Mouse (Mus musculus) kidney, postnatal 0 days (tissue): ENCODE measurements around the gene Erg28. TPM values are rescaled to one million over a fixed set of nuclear protein-coding genes. Genes with fewer than 3 reads are reported as not detected.

Experiments used
- ATAC-seq: fragments of 200-750 bp; cut with Nextera tagmentation; replicated peaks from 2 replicates; pipeline ENCODE4 v1.8.0; 2017; ENCODE audit warnings: low read depth, moderate number of reproducible peaks, moderate TSS enrichment, moderate library complexity; ENCODE audit not compliant: low FRiP score
- DNase-seq: peaks from one replicate; pipeline ENCODE4 v3.0.0-alpha.2; 2016; ENCODE audit warnings: low spot score
- H3K27ac ChIP-seq: fragments of 300-500 bp; sonication (generic); 2 replicates; pipeline ENCODE4 v1.5.1; 2014; ENCODE audit warnings: mild to moderate bottlenecking
- H3K27me3 ChIP-seq: fragments of 300-500 bp; sonication (generic); 2 replicates; pipeline ENCODE4 v1.6.1; 2014; ENCODE audit warnings: low read length, mixed read lengths; ENCODE audit not compliant: insufficient read depth
- H3K36me3 ChIP-seq: fragments of 300-500 bp; sonication (generic); 2 replicates; pipeline ENCODE4 v1.6.1; 2014; ENCODE audit warnings: low read length, mixed read lengths; ENCODE audit not compliant: insufficient read depth
- H3K4me1 ChIP-seq: fragments of 300-500 bp; sonication (generic); replicated peaks from 2 replicates; pipeline ENCODE4 v1.6.1; 2014; ENCODE audit warnings: antibody characterized with exemption, low read length, mixed read lengths; ENCODE audit not compliant: insufficient read depth
- H3K4me2 ChIP-seq: fragments of 300-500 bp; sonication (generic); 2 replicates; pipeline ENCODE4 v1.6.1; 2014; ENCODE audit warnings: mild to moderate bottlenecking, low read length, moderate library complexity, mixed read lengths
- H3K4me3 ChIP-seq: fragments of 300-500 bp; sonication (generic); replicated peaks from 2 replicates; pipeline ENCODE4 v1.5.1; 2014; ENCODE audit warnings: low read depth, low read length
- H3K9ac ChIP-seq: fragments of 300-500 bp; sonication (generic); 2 replicates; pipeline ENCODE4 v1.6.1; 2014; ENCODE audit warnings: low read depth, low read length
- H3K9me3 ChIP-seq: fragments of 300-500 bp; sonication (generic); replicated peaks from 2 replicates; pipeline ENCODE4 v1.6.1; 2016; ENCODE audit warnings: low read length, inconsistent platforms, mixed read lengths
- CTCF ChIP-seq: IDR thresholded peaks from 2 replicates; pipeline ENCODE4 v1.5.1; 2016; ENCODE audit warnings: antibody characterized with exemption, low read depth, mild to moderate bottlenecking, moderate library complexity
- WGBS: fragments of 180-500 bp; shearing (Covaris S2); extraction: QIAGEN DNeasy Blood & Tissue Kit; methylation state at CpG from one replicate; pipeline ENCODE4 v1.1.7; 2014; 5-methylcytosine and 5-hydroxymethylcytosine counted together
- polyA plus RNA-seq: library from polyadenylated mRNA; unstranded; fragments of >200 nt; fragmentation: Nextera tagmentation; extraction: Ambion mirVana; gene quantifications from 2 replicates; pipeline ENCODE4 v1.2.1, GENCODE M21; 2015

Erg28 gene
- 111 and 122 TPM in 2 replicates for polyA plus RNA-seq

DNA sequence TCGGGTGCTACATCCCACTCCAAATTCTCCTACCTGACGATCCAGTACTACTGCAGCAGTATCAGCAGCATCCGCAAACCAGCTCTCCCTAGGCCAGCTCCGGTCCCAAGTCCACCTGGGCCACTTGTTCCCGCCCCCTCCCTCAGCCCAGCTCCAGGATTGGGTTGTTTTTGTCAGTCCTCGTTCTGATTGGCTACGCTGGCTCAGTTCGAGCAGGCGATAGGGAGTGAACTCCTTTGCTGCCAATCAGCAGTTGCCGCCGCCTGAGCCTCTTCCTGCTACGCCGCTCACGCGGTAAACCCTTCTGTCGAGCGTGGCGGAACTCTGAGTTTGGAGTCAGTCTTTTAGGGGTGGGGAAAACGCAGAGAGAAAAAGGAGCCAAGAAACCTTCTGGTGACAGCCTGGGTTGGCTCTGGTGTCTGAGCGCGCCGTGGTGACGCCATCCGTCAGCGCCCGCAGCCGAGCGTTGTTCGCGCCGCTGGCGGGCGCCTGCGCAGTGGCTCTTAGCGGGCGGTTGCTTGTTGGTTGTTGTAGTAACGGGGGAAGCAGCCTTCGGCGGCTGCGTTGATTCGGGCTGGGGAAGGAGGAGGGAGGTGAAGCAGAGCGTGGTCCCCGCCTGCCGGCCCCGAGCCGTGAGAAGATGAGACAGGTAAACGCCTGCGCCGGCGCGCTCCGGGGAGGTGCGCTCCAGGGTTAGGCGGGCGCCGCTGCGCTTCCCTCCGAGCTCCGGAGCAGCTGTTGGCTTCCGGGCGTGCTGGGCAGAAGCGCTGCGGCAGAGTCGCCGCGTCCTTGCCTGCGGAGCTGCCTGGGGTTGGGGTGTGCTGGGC is at the start of gene Erg28, which contains the start of gene Ttll5:
Gene Erg28 (minus strand): TSS at position 113 of the 827 bp plus-strand sequence.
Gene Ttll5 (plus strand): TSS at position 222 of the 827 bp plus-strand sequence.
- ATAC-seq (peak; percentile 99), DNase-seq (peak; percentile 97)
- no peaks in the 10 kb centered on the region for H3K27me3 ChIP-seq
- H3K36me3 ChIP-seq = 0 out of 2 replicates have a peak, but pooled peaks cover 13% of the 10 kb centered on the region
- TF ChIP-seq CTCF = peak; percentile 7; the same call in 1 of the 2 replicates
- no peaks in the 10 kb centered on the region for H3K9me3 ChIP-seq
- H3K4me3 ChIP-seq = peak within 1 kb of the TSS; percentile 75
- under 1% methylated on average over 65 of the region's 67 CpGs for WGBS
- H3K4me1 ChIP-seq = peaks cover 8% of the 10 kb centered on the region
- H3K9ac ChIP-seq = peak within 1 kb of the TSS; percentile 81
- peak within 1 kb of the TSS; percentile 95 for H3K27ac ChIP-seq
- peak within 1 kb of the TSS; percentile 83 for H3K4me2 ChIP-seq

DNA sequence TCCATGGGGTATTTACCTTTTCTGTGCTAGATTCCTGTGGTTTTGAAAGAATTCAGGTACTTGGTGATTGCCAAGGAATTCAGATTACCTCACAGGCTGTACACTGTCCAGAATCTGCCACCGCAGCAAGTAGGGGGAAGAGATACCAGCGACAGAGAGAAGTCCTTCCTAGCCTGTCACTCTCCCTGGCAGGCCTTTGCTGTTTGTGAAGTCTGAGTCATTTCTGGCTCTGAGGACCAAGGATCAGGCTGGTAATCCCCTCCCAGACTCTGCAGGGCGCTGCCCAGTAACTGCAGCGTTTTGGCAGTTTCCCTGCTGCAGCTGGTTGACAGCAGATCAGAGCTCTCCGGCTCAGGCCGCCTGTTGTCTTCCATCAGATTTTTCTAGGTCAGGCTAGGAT is 45.1 kb upstream of the Erg28 start:
- Histone ChIP-seq H3K36me3 (no peaks in the 10 kb centered on the region), H3K4me1 (no peaks in the 10 kb centered on the region), H3K27me3 (no peaks in the 10 kb centered on the region), H3K4me2 (no peak overlapping the region), H3K9ac (no peak overlapping the region), H3K27ac (no peak overlapping the region), H3K4me3 (no peak overlapping the region), H3K9me3 (no peaks in the 10 kb centered on the region)
- 65% methylated on average over 6 of the region's 6 CpGs for WGBS
- no peak for TF ChIP-seq CTCF
- peak; percentile 4 for DNase-seq
- ATAC-seq = no peak

- no peak overlapping the region for H3K4me2 ChIP-seq
- no peak overlapping the region for H3K4me3 ChIP-seq
- H3K27me3 ChIP-seq = no peaks in the 10 kb centered on the region
- no peaks in the 10 kb centered on the region for H3K9me3 ChIP-seq
- ATAC-seq = no peak
- no peaks in the 10 kb centered on the region for H3K4me1 ChIP-seq
- no peak overlapping the region for H3K9ac ChIP-seq
- TF ChIP-seq CTCF = peak; percentile 24; the same call in 1 of the 2 replicates
- DNase-seq = no peak
- no peaks in the 10 kb centered on the region for H3K36me3 ChIP-seq
- no peak overlapping the region for H3K27ac ChIP-seq
These were observed 42.8 kb upstream of the Erg28 start for GRCm38 (mm10) chr12:85867125-85867524.

GRCm38 (mm10) chr12:85866624-85867023 is 42.3 kb upstream of the Erg28 start:
- no peak overlapping the region for H3K27ac ChIP-seq
- no peaks in the 10 kb centered on the region for H3K27me3 ChIP-seq
- TF ChIP-seq CTCF = no peak
- H3K4me1 ChIP-seq = no peaks in the 10 kb centered on the region
- no peak overlapping the region for H3K4me3 ChIP-seq
- ATAC-seq (no peak), DNase-seq (peak; percentile 16)
- no peaks in the 10 kb centered on the region for H3K36me3 ChIP-seq
- H3K4me2 ChIP-seq = no peak overlapping the region
- 49% methylated on average over 4 of the region's 4 CpGs for WGBS
- H3K9ac ChIP-seq = no peak overlapping the region
- H3K9me3 ChIP-seq = no peaks in the 10 kb centered on the region

DNA sequence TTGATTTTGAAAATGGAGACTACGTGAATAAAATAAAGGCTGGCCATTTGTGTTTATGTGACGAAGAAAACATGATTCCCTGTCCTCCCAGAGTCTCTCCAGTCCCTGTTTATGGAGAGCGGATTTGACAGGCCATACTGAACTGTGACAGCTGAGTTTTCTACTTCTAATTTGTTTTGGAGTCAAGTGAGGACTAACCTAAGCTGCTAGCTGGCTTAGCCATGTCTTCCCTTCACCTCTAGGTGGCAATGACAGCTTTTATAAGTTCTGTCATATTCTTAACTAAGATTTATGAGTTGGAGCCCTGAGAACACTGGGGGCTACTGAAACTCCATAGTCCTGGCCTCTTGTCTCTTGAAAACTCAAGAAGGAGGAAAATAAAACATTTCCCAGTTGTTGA is 41.2 kb upstream of the Erg28 start:
- TF ChIP-seq CTCF = peak; percentile 66
- no peak overlapping the region for H3K27ac ChIP-seq
- DNase-seq = peak; percentile 74

DNA sequence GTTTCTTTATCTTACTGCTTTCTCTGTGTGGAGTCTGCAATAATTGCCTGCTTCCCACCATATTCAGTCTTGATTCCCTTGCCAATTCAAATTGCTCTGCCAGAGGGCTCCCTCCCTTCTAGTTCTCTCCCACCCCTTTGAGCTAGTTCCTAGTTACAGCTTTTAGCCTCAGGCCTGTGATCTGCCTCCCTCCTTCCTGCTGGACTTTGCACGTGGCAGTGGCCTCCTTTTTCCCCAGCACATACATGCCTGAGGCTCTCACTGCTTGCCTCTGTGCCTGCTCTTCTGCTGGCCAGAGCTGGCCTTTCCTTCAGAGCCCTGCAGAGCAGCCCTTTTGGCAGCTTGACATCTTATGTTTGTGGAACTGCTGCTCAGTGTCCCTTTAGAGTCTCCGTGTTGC is 38.2 kb upstream of the Erg28 start:
- Histone ChIP-seq H3K27me3 (no peaks in the 10 kb centered on the region), H3K9ac (no peak overlapping the region), H3K4me1 (no peaks in the 10 kb centered on the region), H3K36me3 (no peaks in the 10 kb centered on the region), H3K4me2 (no peak overlapping the region), H3K27ac (no peak overlapping the region), H3K9me3 (no peaks in the 10 kb centered on the region), H3K4me3 (no peak overlapping the region)
- TF ChIP-seq CTCF = no peak
- ATAC-seq (no peak), DNase-seq (no peak)
- WGBS = 19% methylated on average over 2 of the region's 2 CpGs

More for the DNA sequence above, 41.2 kb upstream of the Erg28 start:
- Histone ChIP-seq H3K4me2 (no peak overlapping the region), H3K36me3 (no peaks in the 10 kb centered on the region), H3K9ac (no peak overlapping the region), H3K4me1 (no peaks in the 10 kb centered on the region), H3K4me3 (no peak overlapping the region), H3K9me3 (no peaks in the 10 kb centered on the region), H3K27me3 (no peaks in the 10 kb centered on the region)
- 63% methylated on average over 3 of the region's 3 CpGs for WGBS
- no peak for ATAC-seq
